Mouse (Mus musculus) kidney, postnatal 4 days (tissue): Measurements from ENCODE around the gene Zscan29.
"Not testable (repeated sequence)": the region's sequence is repeated elsewhere in the genome, so short reads cannot be mapped to it uniquely, and the experiment has no call there.

Experiments
- DNase-seq, 2 experiments: peaks; one replicate each; pipeline ENCODE4 v3.0.0; 2021; ENCODE audit warnings: mixed read lengths in 2 of 2

The Zscan29 gene

GRCm38 (mm10) chr2:121132822-121133221 is 38.1 kb downstream of the Zscan29 start:
- no peak for DNase-seq

- DNase-seq = no peak
These were observed 41.9 kb downstream of the Zscan29 start for GRCm38 (mm10) chr2:121128865-121129620.

- DNase-seq = no peak
These were observed 43.4 kb downstream of the Zscan29 start for GRCm38 (mm10) chr2:121127536-121127935.

- not testable (repeated sequence) for DNase-seq
These were observed 44.6 kb downstream of the Zscan29 start for GRCm38 (mm10) chr2:121126302-121126701.

GRCm38 (mm10) chr2:121119260-121119659 is 51.7 kb downstream of the Zscan29 start:
- DNase-seq = no peak

- no peak for DNase-seq
These were observed 55.5 kb downstream of the Zscan29 start for GRCm38 (mm10) chr2:121115418-121115817.

GRCm38 (mm10) chr2:121109695-121110094 is 61.2 kb downstream of the Zscan29 start, which contains the start of gene Tgm7:
Tgm7 (minus strand) TSS chr2:121109795.
- DNase-seq = no peak
